Mouse (Mus musculus) ovary, postnatal 14 days (tissue): ENCODE measurements at regions not wholly inside any gene's neighbourhood (a gene's known extent, or its start where the extent isn't known, plus 50 kb on each side); places are given as distances from the start of the nearest gene placed in this dataset.

Experiments
- DNase-seq: peaks from one replicate; pipeline ENCODE4 v3.0.0; 2022; ENCODE audit warnings: low spot score

DNA sequence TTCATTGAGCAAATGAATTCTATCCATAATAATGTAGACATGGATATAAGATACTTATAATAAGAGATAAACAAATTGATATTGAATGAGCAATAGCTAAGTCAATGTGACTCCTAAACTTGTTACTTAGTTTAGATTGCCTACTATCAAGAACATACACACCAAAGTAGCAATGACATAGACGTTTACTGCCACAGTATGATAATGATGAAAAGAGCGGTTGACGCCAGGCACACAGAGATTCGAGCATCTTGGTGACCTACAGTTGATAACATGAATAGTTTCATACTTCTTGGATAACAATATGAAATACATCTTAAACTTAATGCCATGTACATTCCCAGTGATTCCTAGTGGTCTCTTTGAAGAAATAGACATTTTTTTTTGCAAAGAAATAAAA, 55.9 kb upstream of the Tbc1d2b start:
- DNase-seq, result no peak
